Mouse (Mus musculus) hindbrain, embryonic 15.5 days (tissue): ENCODE data around the gene AI661453. TPM values are rescaled to one million over a fixed set of nuclear protein-coding genes. Genes with fewer than 3 reads are reported as not detected.

Experiments
- ATAC-seq: fragments of 200-750 bp; cut with Nextera tagmentation; 2 replicates; pipeline ENCODE4 v1.8.0; 2017; ENCODE audit warnings: low read depth, moderate number of reproducible peaks, moderate TSS enrichment; ENCODE audit not compliant: low FRiP score
- H3K27ac ChIP-seq: fragments of 300-500 bp; sonication (generic); replicated peaks from 2 replicates; pipeline ENCODE4 v1.5.1; 2015; ENCODE audit warnings: mild to moderate bottlenecking, inconsistent platforms
- H3K27me3 ChIP-seq: fragments of 300-500 bp; sonication (generic); 2 replicates; pipeline ENCODE4 v1.6.1; 2015; ENCODE audit warnings: control low read depth, inconsistent platforms
- H3K36me3 ChIP-seq: fragments of 300-500 bp; sonication (generic); 2 replicates; pipeline ENCODE4 v1.6.1; 2015; ENCODE audit warnings: control low read depth, inconsistent platforms
- H3K4me1 ChIP-seq: fragments of 300-500 bp; sonication (generic); replicated peaks from 2 replicates; pipeline ENCODE4 v1.6.1; 2015; ENCODE audit warnings: control low read depth, inconsistent platforms
- H3K4me2 ChIP-seq: fragments of 300-500 bp; sonication (generic); 2 replicates; pipeline ENCODE4 v1.6.1; 2015; ENCODE audit warnings: moderate library complexity, mild to moderate bottlenecking, inconsistent platforms
- H3K4me3 ChIP-seq: fragments of 300-500 bp; sonication (generic); 2 replicates; pipeline ENCODE4 v1.5.1; 2015; ENCODE audit warnings: mild to moderate bottlenecking, inconsistent platforms
- H3K9ac ChIP-seq: fragments of 300-500 bp; sonication (generic); 2 replicates; pipeline ENCODE4 v1.6.1; 2015; ENCODE audit warnings: inconsistent platforms
- H3K9me3 ChIP-seq: fragments of 300-500 bp; sonication (generic); 2 replicates; pipeline ENCODE4 v1.6.1; 2016; ENCODE audit warnings: control low read depth, inconsistent platforms
- WGBS: fragments of 180-500 bp; shearing (Covaris S2); methylation state at CpG from one replicate; pipeline ENCODE4 v1.1.7; 2015; 5-methylcytosine and 5-hydroxymethylcytosine counted together
- polyA plus RNA-seq: library from polyadenylated mRNA; unstranded; fragments of >200 nt; fragmentation: Nextera tagmentation; extraction: Ambion mirVana; gene quantifications from 2 replicates; pipeline ENCODE4 v1.2.1, GENCODE M21; 2015

AI661453 gene
- polyA plus RNA-seq, 1 experiment from 2014 or later: 0.47 TPM

GRCm38 (mm10) chr17:47444113-47444512 lies 7.7 kb downstream of the AI661453 start:
- no peak overlapping the region for H3K4me2 ChIP-seq
- H3K27ac ChIP-seq: no peak overlapping the region
- WGBS: 73% methylated on average over 6 of the region's 6 CpGs
- no peak overlapping the region for H3K9ac ChIP-seq
- H3K27me3 ChIP-seq: peaks cover under 1% of the 10 kb centered on the region; the same call in 1 of the 2 replicates
- no peak for ATAC-seq
- peaks cover 10% of the 10 kb centered on the region for H3K4me1 ChIP-seq
- H3K36me3 ChIP-seq: no peaks in the 10 kb centered on the region
- H3K4me3 ChIP-seq: no peak overlapping the region
- H3K9me3 ChIP-seq: no peaks in the 10 kb centered on the region

GRCm38 (mm10) chr17:47445518-47445917 lies 9.1 kb downstream of the AI661453 start:
- no peak overlapping the region for H3K9ac ChIP-seq
- no peaks in the 10 kb centered on the region for H3K27me3 ChIP-seq
- WGBS: 73% methylated on average over 11 of the region's 11 CpGs
- H3K4me1 ChIP-seq: peaks cover 2% of the 10 kb centered on the region
- H3K4me3 ChIP-seq: no peak overlapping the region
- H3K4me2 ChIP-seq: no peak overlapping the region
- H3K9me3 ChIP-seq: no peaks in the 10 kb centered on the region
- no peak overlapping the region for H3K27ac ChIP-seq
- ATAC-seq: no peak
- H3K36me3 ChIP-seq: no peaks in the 10 kb centered on the region

GRCm38 (mm10) chr17:47446025-47446424 lies 9.6 kb downstream of the AI661453 start:
- H3K4me2 ChIP-seq: no peak overlapping the region
- no peak overlapping the region for H3K9ac ChIP-seq
- WGBS: 68% methylated on average over 9 of the region's 9 CpGs
- H3K36me3 ChIP-seq: no peaks in the 10 kb centered on the region
- no peak overlapping the region for H3K4me3 ChIP-seq
- H3K27ac ChIP-seq: no peak overlapping the region
- no peaks in the 10 kb centered on the region for H3K9me3 ChIP-seq
- no peak for ATAC-seq
- no peaks in the 10 kb centered on the region for H3K4me1 ChIP-seq
- H3K27me3 ChIP-seq: no peaks in the 10 kb centered on the region

- H3K27ac ChIP-seq: no peak overlapping the region
- no peaks in the 10 kb centered on the region for H3K27me3 ChIP-seq
- 87% methylated on average over 11 of the region's 11 CpGs for WGBS
- no peak for ATAC-seq
- H3K36me3 ChIP-seq: no peaks in the 10 kb centered on the region
- no peak overlapping the region for H3K9ac ChIP-seq
- H3K4me1 ChIP-seq: no peaks in the 10 kb centered on the region
- no peak overlapping the region for H3K4me3 ChIP-seq
- H3K4me2 ChIP-seq: no peak overlapping the region
- H3K9me3 ChIP-seq: no peaks in the 10 kb centered on the region
Measured at GRCm38 (mm10) chr17:47446561-47446960, 10.1 kb downstream of the AI661453 start.

GRCm38 (mm10) chr17:47448523-47449372 lies 12.3 kb downstream of the AI661453 start:
- ATAC-seq: no peak
- Histone ChIP-seq H3K4me2 (no peak overlapping the region), H3K27ac (no peak overlapping the region), H3K9me3 (no peaks in the 10 kb centered on the region), H3K36me3 (no peaks in the 10 kb centered on the region), H3K4me1 (no peaks in the 10 kb centered on the region), H3K27me3 (no peaks in the 10 kb centered on the region), H3K4me3 (no peak overlapping the region), H3K9ac (no peak overlapping the region)
- 47% methylated on average over 8 of the region's 8 CpGs for WGBS

- no peaks in the 10 kb centered on the region for H3K4me1 ChIP-seq
- no peaks in the 10 kb centered on the region for H3K36me3 ChIP-seq
- H3K9ac ChIP-seq: no peak overlapping the region
- no peaks in the 10 kb centered on the region for H3K9me3 ChIP-seq
- ATAC-seq: no peak
- H3K27me3 ChIP-seq: no peaks in the 10 kb centered on the region
- 80% methylated on average over 5 of the region's 5 CpGs for WGBS
- H3K4me2 ChIP-seq: no peak overlapping the region
- no peak overlapping the region for H3K4me3 ChIP-seq
- H3K27ac ChIP-seq: no peak overlapping the region
Measured at GRCm38 (mm10) chr17:47449432-47449831, 13.0 kb downstream of the AI661453 start.

GRCm38 (mm10) chr17:47450239-47450638 lies 13.8 kb downstream of the AI661453 start:
- Histone ChIP-seq H3K36me3 (no peaks in the 10 kb centered on the region), H3K4me1 (no peaks in the 10 kb centered on the region), H3K27ac (no peak overlapping the region), H3K27me3 (no peaks in the 10 kb centered on the region), H3K4me3 (no peak overlapping the region), H3K9ac (no peak overlapping the region), H3K9me3 (no peaks in the 10 kb centered on the region), H3K4me2 (no peak overlapping the region)
- WGBS: 40% methylated on average over 7 of the region's 7 CpGs
- no peak for ATAC-seq

- H3K27ac ChIP-seq: no peak overlapping the region
- no peaks in the 10 kb centered on the region for H3K36me3 ChIP-seq
- H3K27me3 ChIP-seq: no peaks in the 10 kb centered on the region
- 81% methylated on average over 12 of the region's 12 CpGs for WGBS
- H3K4me1 ChIP-seq: no peaks in the 10 kb centered on the region
- no peak overlapping the region for H3K4me3 ChIP-seq
- no peaks in the 10 kb centered on the region for H3K9me3 ChIP-seq
- no peak overlapping the region for H3K4me2 ChIP-seq
- H3K9ac ChIP-seq: no peak overlapping the region
- no peak for ATAC-seq
Measured at GRCm38 (mm10) chr17:47450880-47451565, 14.6 kb downstream of the AI661453 start.

GRCm38 (mm10) chr17:47452886-47453285 lies 16.5 kb downstream of the AI661453 start:
- Histone ChIP-seq H3K4me1 (no peaks in the 10 kb centered on the region), H3K4me2 (no peak overlapping the region), H3K9me3 (no peaks in the 10 kb centered on the region), H3K27ac (no peak overlapping the region), H3K4me3 (no peak overlapping the region), H3K27me3 (no peaks in the 10 kb centered on the region), H3K9ac (no peak overlapping the region), H3K36me3 (no peaks in the 10 kb centered on the region)
- 65% methylated on average over 7 of the region's 7 CpGs for WGBS
- ATAC-seq: no peak

- no peaks in the 10 kb centered on the region for H3K4me1 ChIP-seq
- no peak overlapping the region for H3K27ac ChIP-seq
- no peaks in the 10 kb centered on the region for H3K36me3 ChIP-seq
- WGBS: 61% methylated on average over 8 of the region's 8 CpGs
- ATAC-seq: no peak
- no peak overlapping the region for H3K9ac ChIP-seq
- no peaks in the 10 kb centered on the region for H3K9me3 ChIP-seq
- H3K4me3 ChIP-seq: no peak overlapping the region
- no peaks in the 10 kb centered on the region for H3K27me3 ChIP-seq
- H3K4me2 ChIP-seq: no peak overlapping the region
Measured at GRCm38 (mm10) chr17:47454675-47455074, 18.3 kb downstream of the AI661453 start.

GRCm38 (mm10) chr17:47458310-47458709 lies 21.9 kb downstream of the AI661453 start:
- Histone ChIP-seq H3K4me3 (no peak overlapping the region), H3K9me3 (no peaks in the 10 kb centered on the region), H3K27me3 (no peaks in the 10 kb centered on the region), H3K4me1 (no peaks in the 10 kb centered on the region), H3K9ac (no peak overlapping the region), H3K27ac (no peak overlapping the region), H3K36me3 (no peaks in the 10 kb centered on the region), H3K4me2 (no peak overlapping the region)
- 79% methylated on average over 13 of the region's 13 CpGs for WGBS
- ATAC-seq: no peak

GRCm38 (mm10) chr17:47458936-47459335 lies 22.5 kb downstream of the AI661453 start:
- WGBS: 95% methylated on average over 2 of the region's 2 CpGs
- ATAC-seq: no peak
- Histone ChIP-seq H3K9ac (no peak overlapping the region), H3K4me1 (no peaks in the 10 kb centered on the region), H3K27ac (no peak overlapping the region), H3K4me3 (no peak overlapping the region), H3K9me3 (no peaks in the 10 kb centered on the region), H3K4me2 (no peak overlapping the region), H3K27me3 (no peaks in the 10 kb centered on the region), H3K36me3 (no peaks in the 10 kb centered on the region)
